Mouse (Mus musculus) intestine, postnatal 0 days (tissue): Measurements from ENCODE around the gene Sh3gl2. TPM values are rescaled to one million over a fixed set of nuclear protein-coding genes. Genes with fewer than 3 reads are reported as not detected.

ENCODE experiments used
- ATAC-seq: fragments of 200-750 bp; cut with Nextera tagmentation; 2 replicates; pipeline ENCODE4 v1.8.0; 2017; ENCODE audit warnings: mild to moderate bottlenecking, moderate TSS enrichment, moderate library complexity
- H3K27ac ChIP-seq: fragments of 300-500 bp; sonication (generic); 2 replicates; pipeline ENCODE4 v1.5.1; 2014; ENCODE audit warnings: mild to moderate bottlenecking, low read depth, low read length, moderate library complexity
- H3K27me3 ChIP-seq: fragments of 300-500 bp; sonication (generic); replicated peaks from 2 replicates; pipeline ENCODE4 v1.6.1; 2014; ENCODE audit warnings: low read length, mixed read lengths; ENCODE audit not compliant: control insufficient read depth, insufficient read depth
- H3K36me3 ChIP-seq: fragments of 300-500 bp; sonication (generic); 2 replicates; pipeline ENCODE4 v1.6.1; 2014; ENCODE audit warnings: mild to moderate bottlenecking, moderate library complexity; ENCODE audit not compliant: control insufficient read depth, insufficient read depth
- H3K4me1 ChIP-seq: fragments of 300-500 bp; sonication (generic); replicated peaks from 2 replicates; pipeline ENCODE4 v1.6.1; 2014; ENCODE audit warnings: antibody characterized with exemption, low read length, mixed read lengths; ENCODE audit not compliant: control insufficient read depth, insufficient read depth
- H3K4me2 ChIP-seq: fragments of 300-500 bp; sonication (generic); replicated peaks from 2 replicates; pipeline ENCODE4 v1.6.1; 2014; ENCODE audit warnings: low read depth, mild to moderate bottlenecking, moderate library complexity
- H3K4me3 ChIP-seq: fragments of 300-500 bp; sonication (generic); 2 replicates; pipeline ENCODE4 v1.5.1; 2014; ENCODE audit warnings: low read depth, low read length
- H3K9ac ChIP-seq: fragments of 300-500 bp; sonication (generic); 2 replicates; pipeline ENCODE4 v1.6.1; 2014; ENCODE audit warnings: mild to moderate bottlenecking, low read depth, low read length
- H3K9me3 ChIP-seq: fragments of 300-500 bp; sonication (generic); 2 replicates; pipeline ENCODE4 v1.6.1; 2016; ENCODE audit warnings: mixed run types; ENCODE audit not compliant: control insufficient read depth
- CTCF ChIP-seq: sonication (generic); IDR thresholded peaks from 2 replicates; pipeline ENCODE4 v1.5.1; 2016; ENCODE audit warnings: low read depth, mild to moderate bottlenecking, control low read depth, antibody characterized with exemption, moderate library complexity
- WGBS: fragments of 180-500 bp; shearing (Covaris S2); extraction: QIAGEN DNeasy Blood & Tissue Kit; methylation state at CpG from one replicate; pipeline ENCODE4 v1.1.7; 2014; 5-methylcytosine and 5-hydroxymethylcytosine counted together
- polyA plus RNA-seq: library from polyadenylated mRNA; unstranded; fragments of >200 nt; fragmentation: Nextera tagmentation; extraction: Ambion mirVana; gene quantifications from 2 replicates; pipeline ENCODE4 v1.2.1, GENCODE M21; 2015

Gene Sh3gl2
- polyA plus RNA-seq = 14.6 and 14.9 TPM in 2 replicates

DNA sequence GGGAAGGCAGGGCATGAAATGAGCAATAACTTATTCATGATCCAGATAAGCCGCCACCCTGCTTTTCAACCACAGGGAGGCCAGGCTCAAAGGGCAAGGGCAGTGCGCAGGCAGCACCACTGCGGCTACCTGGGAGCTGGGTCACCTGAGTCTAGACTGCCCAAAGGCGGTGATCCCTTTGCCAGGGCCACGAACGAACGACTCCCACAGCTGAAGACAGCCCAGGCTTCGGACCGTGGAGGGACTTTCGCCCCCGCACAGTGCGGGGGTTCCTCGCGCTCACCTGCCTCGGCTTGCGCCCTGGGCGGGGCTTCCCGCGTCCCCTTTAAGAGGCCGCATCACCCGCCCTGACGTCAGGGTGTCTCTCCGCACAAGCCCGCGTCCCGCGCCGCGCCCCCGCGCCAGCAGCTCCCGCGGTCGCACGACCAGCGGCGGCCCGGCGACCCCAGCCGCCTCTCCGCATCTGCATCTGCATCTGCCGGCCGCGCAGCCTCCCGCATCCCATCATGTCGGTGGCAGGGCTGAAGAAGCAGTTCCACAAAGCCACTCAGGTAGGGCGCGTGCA lies at the start of gene Sh3gl2:
Sh3gl2 (plus strand) TSS at position 56 of the 565 bp plus-strand sequence.
- Histone ChIP-seq H3K4me2 (peak within 1 kb of the TSS; percentile 86), H3K9me3 (no peaks in the 10 kb centered on the region), H3K9ac (peak within 1 kb of the TSS; percentile 72), H3K27me3 (no peaks in the 10 kb centered on the region), H3K4me3 (peak within 1 kb of the TSS; percentile 90), H3K4me1 (no peaks in the 10 kb centered on the region), H3K27ac (peak within 1 kb of the TSS; percentile 89), H3K36me3 (no peaks in the 10 kb centered on the region)
- ATAC-seq = peak; percentile 96
- WGBS = under 1% methylated on average over 47 of the region's 48 CpGs
- peak; percentile 58 for TF ChIP-seq CTCF

GRCm38 (mm10) chr4:85161156-85161555 lies 43.8 kb upstream of the Sh3gl2 start:
- H3K36me3 ChIP-seq = no peaks in the 10 kb centered on the region
- no peaks in the 10 kb centered on the region for H3K4me1 ChIP-seq
- no peak overlapping the region for H3K4me3 ChIP-seq
- no peak overlapping the region for H3K9ac ChIP-seq
- no peak overlapping the region for H3K4me2 ChIP-seq
- H3K9me3 ChIP-seq = no peaks in the 10 kb centered on the region
- no peak overlapping the region for H3K27ac ChIP-seq
- no peaks in the 10 kb centered on the region for H3K27me3 ChIP-seq
- WGBS = 45% methylated on average over 4 of the region's 4 CpGs
- no peak for ATAC-seq
- TF ChIP-seq CTCF = peak; percentile 57

DNA sequence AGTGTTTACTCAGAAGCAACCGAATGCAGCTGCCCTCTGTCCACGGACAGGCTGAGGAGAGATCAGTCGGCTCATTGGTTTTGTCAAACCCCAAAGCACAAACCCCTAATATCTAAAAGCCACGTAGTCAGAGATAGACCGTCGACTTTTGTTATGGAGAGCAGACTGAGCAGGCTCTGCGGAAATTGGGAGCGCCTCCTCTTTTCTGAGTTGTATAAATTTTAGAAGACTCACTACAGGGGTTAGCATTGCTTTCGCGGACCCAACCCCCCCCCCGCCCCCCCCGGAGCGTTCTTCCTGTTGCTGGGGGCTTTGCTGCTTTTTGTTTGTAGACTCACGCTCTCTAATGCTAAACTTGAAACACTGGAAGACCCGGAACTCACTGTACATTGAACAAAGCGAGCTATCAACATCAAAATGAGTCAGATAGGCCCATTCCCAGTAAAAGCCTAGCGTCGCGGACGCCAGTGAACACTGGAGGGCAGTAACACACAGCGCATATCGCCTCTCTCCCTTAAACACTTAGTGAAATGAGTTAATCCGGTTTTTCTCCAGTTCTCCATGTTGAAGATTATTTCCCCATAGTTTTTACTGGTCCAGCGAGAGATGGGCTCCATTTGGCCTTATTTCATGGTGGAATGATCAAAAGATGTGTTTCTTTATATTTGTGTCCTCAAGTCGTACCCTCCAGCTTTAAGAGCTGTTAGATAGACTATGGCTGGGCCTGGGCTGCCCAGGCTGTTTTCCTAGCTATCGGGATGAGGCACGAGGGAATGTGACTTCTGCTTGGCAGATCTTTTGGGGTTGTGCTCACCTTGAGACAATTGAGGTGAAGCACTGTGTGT lies 42.2 kb upstream of the Sh3gl2 start:
- 0 out of 2 replicates have a peak, but pooled peaks have one; percentile 53 for ATAC-seq
- Histone ChIP-seq H3K4me1 (no peaks in the 10 kb centered on the region), H3K36me3 (no peaks in the 10 kb centered on the region), H3K27me3 (no peaks in the 10 kb centered on the region), H3K9me3 (no peaks in the 10 kb centered on the region), H3K4me2 (no peak overlapping the region), H3K9ac (no peak overlapping the region), H3K4me3 (no peak overlapping the region), H3K27ac (no peak overlapping the region)
- peak; percentile 93 for TF ChIP-seq CTCF
- WGBS = 28% methylated on average over 27 of the region's 27 CpGs

- 0 out of 2 replicates have a peak, but pooled peaks have one; percentile 28 for ATAC-seq
- no peaks in the 10 kb centered on the region for H3K27me3 ChIP-seq
- H3K36me3 ChIP-seq = no peaks in the 10 kb centered on the region
- no peaks in the 10 kb centered on the region for H3K9me3 ChIP-seq
- H3K9ac ChIP-seq = no peak overlapping the region
- 91% methylated on average over 2 of the region's 2 CpGs for WGBS
- no peak overlapping the region for H3K4me2 ChIP-seq
- H3K4me1 ChIP-seq = no peaks in the 10 kb centered on the region
- H3K4me3 ChIP-seq = no peak overlapping the region
- no peak overlapping the region for H3K27ac ChIP-seq
- TF ChIP-seq CTCF = no peak
Measured at GRCm38 (mm10) chr4:85163313-85163615, 41.7 kb upstream of the Sh3gl2 start.

DNA sequence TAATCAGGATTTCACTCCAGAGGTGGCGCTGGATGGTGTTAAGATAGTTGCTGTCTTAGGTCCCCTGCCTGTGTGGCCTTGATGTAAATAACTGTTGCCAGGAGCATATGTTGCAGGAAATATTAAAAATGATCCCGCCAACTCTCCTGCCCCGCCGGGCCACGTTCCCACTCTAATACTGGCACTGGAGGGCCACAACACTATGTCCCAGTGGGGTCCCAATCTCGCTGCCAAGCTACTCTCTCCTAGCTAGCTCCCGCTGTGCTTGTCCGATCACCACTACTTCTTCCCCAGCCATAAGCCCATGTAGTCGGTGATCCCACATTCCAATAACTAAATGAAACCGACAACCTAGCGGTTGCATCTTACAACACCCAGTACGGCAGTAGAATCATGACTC lies 36.9 kb upstream of the Sh3gl2 start:
- Histone ChIP-seq H3K27ac (no peak overlapping the region), H3K9me3 (no peaks in the 10 kb centered on the region), H3K4me1 (no peaks in the 10 kb centered on the region), H3K4me3 (no peak overlapping the region), H3K27me3 (no peaks in the 10 kb centered on the region), H3K4me2 (no peak overlapping the region), H3K9ac (no peak overlapping the region), H3K36me3 (no peaks in the 10 kb centered on the region)
- 93% methylated on average over 12 of the region's 12 CpGs for WGBS
- ATAC-seq = no peak
- no peak for TF ChIP-seq CTCF

- H3K27ac ChIP-seq = no peak overlapping the region
- no peak overlapping the region for H3K4me2 ChIP-seq
- TF ChIP-seq CTCF = no peak
- H3K27me3 ChIP-seq = no peaks in the 10 kb centered on the region
- 97% methylated on average over 4 of the region's 4 CpGs for WGBS
- H3K36me3 ChIP-seq = no peaks in the 10 kb centered on the region
- no peak overlapping the region for H3K4me3 ChIP-seq
- H3K9me3 ChIP-seq = no peaks in the 10 kb centered on the region
- ATAC-seq = no peak
- no peak overlapping the region for H3K9ac ChIP-seq
- no peaks in the 10 kb centered on the region for H3K4me1 ChIP-seq
Measured at GRCm38 (mm10) chr4:85175466-85175865, 29.5 kb upstream of the Sh3gl2 start.
